Mouse (Mus musculus) limb, embryonic 12.5 days (tissue): ENCODE data around the gene Gtf3c4. TPM values are rescaled to one million over a fixed set of nuclear protein-coding genes. Genes with fewer than 3 reads are reported as not detected.

Experiments
- ATAC-seq: fragments of 200-750 bp; cut with Nextera tagmentation; 2 replicates; pipeline ENCODE4 v1.8.0; 2017; ENCODE audit warnings: low read depth, moderate TSS enrichment; ENCODE audit not compliant: insufficient number of reproducible peaks, insufficient read depth, low FRiP score, low TSS enrichment
- H3K27ac ChIP-seq: fragments of 300-500 bp; sonication (generic); 2 replicates; pipeline ENCODE4 v1.5.1; 2016; ENCODE audit warnings: mild to moderate bottlenecking, moderate library complexity
- H3K27me3 ChIP-seq: fragments of 300-500 bp; sonication (generic); 2 replicates; pipeline ENCODE4 v1.6.1; 2016; ENCODE audit warnings: mild to moderate bottlenecking, moderate library complexity
- H3K36me3 ChIP-seq: fragments of 300-500 bp; sonication (generic); 2 replicates; pipeline ENCODE4 v1.6.1; 2016; ENCODE audit warnings: mild to moderate bottlenecking, moderate library complexity
- H3K4me1 ChIP-seq: fragments of 300-500 bp; sonication (generic); replicated peaks from 2 replicates; pipeline ENCODE4 v1.6.1; 2016
- H3K4me2 ChIP-seq: fragments of 300-500 bp; sonication (generic); 2 replicates; pipeline ENCODE4 v1.6.1; 2016; ENCODE audit warnings: mild to moderate bottlenecking, moderate library complexity
- H3K4me3 ChIP-seq: fragments of 300-500 bp; sonication (generic); replicated peaks from 2 replicates; pipeline ENCODE4 v1.5.1; 2016; ENCODE audit warnings: mild to moderate bottlenecking
- H3K9ac ChIP-seq: fragments of 300-500 bp; sonication (generic); replicated peaks from 2 replicates; pipeline ENCODE4 v1.6.1; 2016; ENCODE audit warnings: mild to moderate bottlenecking, moderate library complexity
- H3K9me3 ChIP-seq: fragments of 300-500 bp; sonication (generic); 2 replicates; pipeline ENCODE4 v1.6.1; 2016; ENCODE audit warnings: mild to moderate bottlenecking, moderate library complexity
- WGBS: fragments of 180-500 bp; shearing (Covaris S2); methylation state at CpG from one replicate; pipeline ENCODE4 v1.1.7; 2016; 5-methylcytosine and 5-hydroxymethylcytosine counted together
- polyA plus RNA-seq: library from polyadenylated mRNA; unstranded; fragments of >200 nt; fragmentation: Nextera tagmentation; extraction: Ambion mirVana; gene quantifications from 2 replicates; pipeline ENCODE4 v1.2.1, GENCODE M21; 2016

Gtf3c4 gene
- polyA plus RNA-seq, 1 experiment from 2014 or later: 29.2 TPM

DNA sequence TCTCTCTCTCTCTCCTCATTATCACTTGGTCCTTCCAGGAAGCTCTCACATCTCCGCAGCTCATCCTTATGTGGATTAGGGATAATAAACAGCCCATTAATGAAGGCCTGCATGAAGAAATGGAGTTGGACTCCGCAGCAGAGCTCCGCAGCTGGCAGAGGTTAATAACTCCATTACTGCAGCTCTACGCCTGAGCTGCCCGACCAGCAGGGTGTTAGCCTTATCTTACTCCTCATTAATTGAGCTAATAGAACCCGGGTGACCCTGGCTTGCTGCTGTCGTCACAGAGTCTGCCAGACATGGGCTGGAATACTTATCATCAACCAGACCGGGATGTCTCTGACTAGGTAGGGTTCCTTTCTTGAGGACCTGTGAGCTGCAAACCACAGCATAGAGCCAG lies 66.1 kb downstream of the Gtf3c4 start:
- Histone ChIP-seq H3K4me3 (no peak overlapping the region), H3K36me3 (no peaks in the 10 kb centered on the region), H3K27ac (no peak overlapping the region), H3K27me3 (peaks cover 4% of the 10 kb centered on the region; the same call in 1 of the 2 replicates), H3K4me1 (peaks cover 22% of the 10 kb centered on the region), H3K9me3 (no peaks in the 10 kb centered on the region), H3K4me2 (no peak overlapping the region), H3K9ac (no peak overlapping the region)
- whole genome bisulfite sequencing: 26% methylated on average over 8 of the region's 8 CpGs
- no peak for ATAC-seq

Other genes starting within 250 kb of the Gtf3c4 start
- 0.55 and 2.2 TPM in 2 replicates for gene Gfi1b, start 218.4 kb downstream of the Gtf3c4 start, polyA plus RNA-seq
- gene Tsc1, start 199.1 kb downstream of the Gtf3c4 start, polyA plus RNA-seq: 24.9 and 25.4 TPM in 2 replicates
- gene Spaca9, start 140.6 kb downstream of the Gtf3c4 start, polyA plus RNA-seq: 0.76 and 1.8 TPM in 2 replicates
- 0.39 and 0.49 TPM in 2 replicates for gene Ak8, start 140.2 kb downstream of the Gtf3c4 start, polyA plus RNA-seq
- 18.5 and 20.2 TPM in 2 replicates for gene Ddx31, start within 50 bp of the Gtf3c4 start, polyA plus RNA-seq
- gene Barhl1, start 76.3 kb upstream of the Gtf3c4 start, polyA plus RNA-seq: not detected in 2 replicates
- gene Cfap77, start 214.7 kb upstream of the Gtf3c4 start, polyA plus RNA-seq: 0.41 and 0.46 TPM in 2 replicates
- gene Ttf1, start 219.9 kb upstream of the Gtf3c4 start, polyA plus RNA-seq: 12.9 and 13.7 TPM in 2 replicates